Mouse (Mus musculus): ENCODE results near the gene Creg1.
"Not testable (repeated sequence)": the region's sequence is repeated elsewhere in the genome, so short reads cannot be mapped to it uniquely, and the experiment has no call there.

Creg1 gene

DNA sequence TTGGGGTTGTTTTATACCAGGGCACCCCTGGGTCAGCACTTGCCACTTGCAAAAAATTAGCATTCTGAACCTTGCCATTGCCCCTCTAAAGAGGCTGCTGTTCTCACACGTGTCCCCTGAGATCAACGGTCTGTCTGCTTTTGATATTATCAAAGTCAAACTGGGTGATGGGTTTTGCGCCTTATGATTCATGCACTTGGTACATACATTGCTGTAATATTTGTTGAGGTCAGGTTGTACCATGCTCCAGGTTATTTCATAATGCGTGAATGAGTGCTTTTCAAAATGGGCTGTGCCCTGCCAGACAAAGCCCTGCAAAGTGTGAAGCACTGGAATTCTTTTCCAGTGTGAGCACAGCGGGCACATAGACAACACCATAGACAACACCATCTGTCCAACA lies 11.7 kb upstream of the Creg1 start:
- no peak for DNase-seq (ENCODE audit: low spot score)

DNA sequence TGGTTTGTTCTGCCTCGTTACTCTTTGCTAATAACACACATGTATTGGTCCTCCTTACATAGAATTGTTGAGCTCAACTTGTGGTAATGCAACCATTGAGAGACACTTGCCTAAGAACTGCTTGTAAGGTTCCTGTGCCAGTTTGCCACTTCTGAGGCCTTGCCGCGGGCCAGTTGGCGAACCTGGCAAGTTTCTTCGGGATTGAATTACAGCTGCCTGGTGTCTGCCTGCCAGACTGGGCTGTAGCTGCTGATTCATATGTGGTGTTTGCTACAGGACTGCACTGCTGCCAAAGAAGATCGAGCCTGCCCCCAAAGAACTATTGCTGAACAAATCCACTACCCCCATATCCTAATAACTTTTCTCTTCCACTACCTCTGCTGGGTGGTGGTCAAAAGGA lies 9.3 kb upstream of the Creg1 start:
- no peak for DNase-seq (ENCODE audit: low spot score)

DNA sequence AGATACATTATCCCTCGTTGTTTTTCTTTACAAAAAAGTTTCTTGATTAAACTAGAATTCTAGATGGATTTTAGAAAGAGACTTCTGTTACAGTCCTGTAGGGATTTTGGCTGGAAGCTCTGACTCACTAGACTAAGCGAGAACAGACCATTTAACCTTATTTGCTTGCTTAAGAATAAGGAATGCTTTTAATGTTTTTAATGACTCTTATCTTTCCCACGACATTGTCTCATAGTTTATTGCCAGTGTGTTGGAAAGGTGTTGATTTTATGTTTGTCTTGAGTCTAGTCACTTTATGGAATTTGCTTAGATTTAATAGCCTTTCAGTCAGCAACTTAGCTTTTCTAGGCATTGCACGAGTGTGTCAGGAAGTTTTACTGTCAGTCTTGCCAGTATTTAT lies 8.4 kb upstream of the Creg1 start:
- DNase-seq (ENCODE audit: low spot score): no peak

DNA sequence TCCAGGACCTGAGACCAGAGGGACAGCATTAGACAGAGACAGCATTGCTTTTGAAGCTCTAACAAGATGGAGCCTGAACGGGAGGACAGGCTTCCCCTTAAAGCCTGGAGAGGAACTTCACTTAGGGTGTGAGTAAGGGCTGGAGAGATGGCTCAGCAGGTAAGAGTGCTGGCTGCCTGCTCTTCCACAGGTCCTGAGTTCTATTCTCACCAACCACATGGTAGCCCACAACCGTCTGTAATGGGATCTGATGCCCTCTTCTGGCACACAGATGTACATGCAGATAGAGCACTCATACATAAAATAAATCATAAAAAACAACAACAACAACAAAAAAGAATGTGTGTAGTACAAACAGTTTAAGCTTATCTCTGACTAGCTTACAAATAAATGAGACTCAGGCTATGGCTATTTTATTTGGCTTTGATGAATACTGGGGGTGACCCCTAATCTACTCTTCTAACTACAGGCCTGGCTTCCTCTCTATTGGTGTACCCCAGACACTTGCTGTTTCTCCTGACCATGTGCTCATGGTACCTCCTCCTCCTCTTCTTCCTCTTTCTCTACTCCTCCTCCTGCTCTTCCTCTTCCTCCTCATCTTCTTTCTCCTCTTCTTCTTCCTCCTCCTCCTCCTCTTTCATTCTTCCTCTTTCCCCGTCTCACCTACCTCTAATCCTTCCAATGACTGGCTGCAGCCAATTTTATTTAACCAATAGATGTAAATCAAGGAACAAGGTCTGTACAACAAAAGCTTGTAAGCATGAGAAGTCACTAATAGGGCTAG lies 1.8 kb upstream of the Creg1 start:
- no peak for DNase-seq (ENCODE audit: low spot score)

DNA sequence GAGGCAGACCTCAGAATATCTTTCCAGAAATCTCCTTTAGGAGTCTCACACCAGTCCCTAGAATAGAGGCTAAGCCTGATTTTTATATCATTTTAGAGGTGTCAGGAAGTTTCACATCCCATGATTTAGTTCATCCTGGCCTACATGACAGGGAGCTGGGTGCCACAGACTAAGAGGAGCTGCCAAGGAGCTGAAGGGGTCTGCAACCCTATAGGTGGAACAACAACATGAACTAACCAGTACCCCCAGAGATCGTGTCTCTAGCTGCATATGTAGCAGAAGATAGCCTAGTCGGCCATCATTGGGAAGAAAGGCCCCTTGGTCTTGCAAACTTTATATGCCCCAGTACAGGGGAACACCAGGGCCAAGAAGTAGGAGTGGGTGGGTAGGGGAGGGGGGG lies 1.0 kb upstream of the Creg1 start:
- DNase-seq (ENCODE audit: low spot score): not testable (repeated sequence)

DNA sequence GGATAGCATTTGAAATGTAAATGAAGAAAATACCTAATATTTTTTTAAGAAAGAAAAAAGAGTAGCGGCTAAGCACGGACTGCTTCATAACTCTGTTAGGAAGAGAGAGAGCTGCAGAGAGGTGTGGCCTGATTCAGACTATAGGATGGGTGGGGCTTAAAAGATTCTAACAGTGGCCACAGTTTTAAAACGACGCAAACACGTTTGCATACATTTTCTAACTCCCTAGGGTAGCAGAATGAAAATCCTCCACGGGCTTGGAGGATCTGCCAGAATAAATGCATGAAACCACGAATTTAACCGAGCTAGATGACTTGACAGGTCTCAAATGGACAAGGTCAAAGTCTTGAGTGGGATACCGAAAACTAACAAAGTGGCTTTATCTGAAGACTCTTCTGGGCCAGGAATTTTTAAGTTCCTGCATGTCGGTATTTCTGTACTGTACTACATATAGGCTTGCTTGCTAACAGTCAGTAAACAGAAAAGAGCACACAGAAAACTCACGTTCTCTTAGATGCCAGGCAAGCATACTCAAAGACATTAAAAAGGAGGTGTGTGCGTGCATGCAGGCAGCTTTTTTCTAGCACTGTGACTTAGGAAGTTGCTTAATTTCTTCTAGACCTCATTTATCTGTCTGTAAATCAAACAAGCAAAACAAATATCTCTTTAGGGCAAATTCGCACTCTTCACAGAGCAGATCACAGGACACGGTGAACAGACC lies 472 bp upstream of the Creg1 start:
- DNase-seq (ENCODE audit: low spot score): no peak

DNA sequence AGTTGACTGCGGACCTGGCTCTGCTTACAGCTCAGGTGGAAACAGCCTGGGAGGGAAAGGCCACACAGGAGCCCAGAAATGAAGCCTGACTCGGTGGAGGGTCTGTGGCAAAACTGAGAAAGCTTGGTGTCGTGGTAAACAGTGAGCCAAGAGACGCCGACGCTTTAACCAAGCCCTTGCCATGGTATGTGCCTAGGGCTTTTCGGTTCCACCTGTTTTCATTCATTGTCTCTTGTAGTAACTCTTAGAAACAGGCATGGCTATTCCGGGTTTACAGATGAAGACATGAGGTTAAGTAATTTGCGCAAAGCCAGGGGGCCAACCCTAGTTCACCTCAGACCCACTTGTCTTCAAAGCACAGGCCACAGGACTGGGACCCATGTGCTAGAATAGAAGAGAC lies 1.0 kb downstream of the Creg1 start:
- DNase-seq (ENCODE audit: low spot score): no peak

DNA sequence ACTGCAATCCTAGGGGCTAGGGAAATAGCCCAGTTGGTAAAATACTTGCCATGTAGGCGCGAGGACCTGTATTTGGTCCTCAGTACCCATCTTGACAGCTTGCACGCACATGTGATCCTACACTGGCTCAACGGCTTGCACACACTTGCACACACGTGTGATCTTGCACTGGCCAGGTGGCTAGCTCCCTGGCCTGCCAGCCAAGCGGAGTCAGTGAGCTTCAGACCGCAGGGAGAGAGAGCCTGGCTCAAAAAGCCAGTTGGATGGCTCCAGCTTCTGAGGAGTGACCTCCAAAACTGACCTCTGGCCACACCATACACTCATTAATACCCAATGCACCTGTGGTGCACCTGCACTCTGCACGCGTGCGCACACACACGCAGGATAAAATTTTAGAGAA lies 1.5 kb downstream of the Creg1 start:
- no peak for DNase-seq (ENCODE audit: low spot score)

DNA sequence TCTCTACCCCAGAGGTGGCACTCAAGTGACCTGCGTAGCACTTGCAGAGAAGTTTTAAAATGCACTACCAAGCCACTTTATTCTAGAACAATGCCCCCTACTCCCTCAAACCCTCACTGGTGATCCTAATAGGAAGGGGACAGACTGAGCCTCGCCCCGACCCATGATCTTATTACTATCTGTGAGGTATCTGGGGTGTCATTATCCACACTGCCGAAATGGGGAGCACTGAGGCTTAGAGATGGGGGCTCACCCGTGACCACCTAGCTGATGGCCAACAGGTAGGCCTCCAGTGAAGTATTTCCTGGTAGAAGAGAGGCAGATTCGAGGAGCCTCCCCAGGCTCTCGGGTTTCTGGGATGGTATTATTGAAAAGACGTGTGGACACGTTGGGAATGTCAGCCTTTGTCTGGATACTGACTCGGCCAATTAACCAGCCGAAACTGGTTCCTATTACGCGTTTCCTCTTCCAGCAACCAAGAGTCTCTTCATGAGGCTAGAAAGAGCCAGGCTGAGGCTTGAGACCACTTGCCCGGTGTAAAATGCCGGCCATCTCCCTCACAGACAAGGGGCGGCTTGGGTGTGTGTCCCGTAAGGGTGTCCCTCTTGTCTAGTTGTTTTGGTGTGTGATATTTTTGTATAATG lies 2.2 kb downstream of the Creg1 start:
- DNase-seq (ENCODE audit: low spot score): no peak

DNA sequence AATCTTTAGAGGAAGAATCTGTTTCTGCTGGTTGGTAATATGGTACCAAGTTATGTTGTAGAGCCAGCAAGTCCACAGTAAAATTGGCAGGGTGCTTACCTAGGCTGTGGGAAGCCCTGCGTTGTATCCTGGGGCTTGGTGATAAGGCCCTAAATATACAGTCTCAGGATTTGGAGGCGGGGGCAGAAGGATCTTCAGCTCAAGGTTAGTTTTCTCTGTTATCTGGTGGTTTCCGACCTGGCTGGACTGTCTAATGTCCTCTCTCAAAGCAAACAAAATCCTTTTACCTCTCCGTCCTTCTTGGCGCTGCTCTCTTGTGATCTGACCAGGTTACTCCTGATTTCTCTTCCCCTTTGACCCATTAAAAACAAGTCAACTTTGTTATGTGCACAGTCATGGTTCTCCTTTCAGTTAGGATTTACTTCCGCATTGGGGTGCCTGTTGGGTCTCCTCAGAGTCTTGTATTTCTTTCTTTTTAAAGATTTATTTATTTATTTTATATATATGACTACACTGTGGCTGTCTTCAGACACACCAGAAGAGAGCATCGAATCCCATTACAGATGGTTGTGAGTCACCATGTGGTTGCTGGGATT lies 2.8 kb downstream of the Creg1 start:
- DNase-seq (ENCODE audit: low spot score): peak; percentile 63

DNA sequence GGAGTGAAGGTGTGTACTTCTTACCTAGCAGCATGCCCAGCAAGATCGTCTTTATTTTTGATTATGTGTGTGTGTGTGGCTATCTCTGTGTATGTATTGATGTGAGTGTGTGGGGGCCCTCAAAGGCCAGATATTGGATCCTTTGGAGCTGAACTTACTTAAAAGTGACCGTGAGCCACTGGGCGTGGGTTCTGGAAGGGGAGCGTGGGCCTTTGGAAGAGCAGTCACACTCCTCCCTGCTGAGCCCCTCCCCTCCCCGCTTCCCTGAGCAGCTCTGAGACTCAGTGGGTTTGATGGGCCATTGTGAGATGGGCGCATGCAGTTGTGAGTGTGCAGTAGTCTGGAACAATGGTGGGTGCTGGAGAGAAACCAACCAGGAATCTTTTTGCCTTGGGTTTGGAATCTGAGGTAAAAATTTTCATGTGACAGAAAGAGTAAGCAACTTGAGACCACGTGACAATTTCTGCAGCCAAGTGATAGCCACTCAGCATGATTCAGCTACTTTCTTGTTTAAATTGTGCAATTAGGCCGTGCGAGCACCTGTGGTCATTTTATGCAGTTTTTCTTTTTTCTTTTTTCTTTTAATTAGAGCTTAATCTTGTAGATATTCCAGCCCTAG lies 5.5 kb downstream of the Creg1 start:
- peak; percentile 55 for DNase-seq (ENCODE audit: low spot score)

DNA sequence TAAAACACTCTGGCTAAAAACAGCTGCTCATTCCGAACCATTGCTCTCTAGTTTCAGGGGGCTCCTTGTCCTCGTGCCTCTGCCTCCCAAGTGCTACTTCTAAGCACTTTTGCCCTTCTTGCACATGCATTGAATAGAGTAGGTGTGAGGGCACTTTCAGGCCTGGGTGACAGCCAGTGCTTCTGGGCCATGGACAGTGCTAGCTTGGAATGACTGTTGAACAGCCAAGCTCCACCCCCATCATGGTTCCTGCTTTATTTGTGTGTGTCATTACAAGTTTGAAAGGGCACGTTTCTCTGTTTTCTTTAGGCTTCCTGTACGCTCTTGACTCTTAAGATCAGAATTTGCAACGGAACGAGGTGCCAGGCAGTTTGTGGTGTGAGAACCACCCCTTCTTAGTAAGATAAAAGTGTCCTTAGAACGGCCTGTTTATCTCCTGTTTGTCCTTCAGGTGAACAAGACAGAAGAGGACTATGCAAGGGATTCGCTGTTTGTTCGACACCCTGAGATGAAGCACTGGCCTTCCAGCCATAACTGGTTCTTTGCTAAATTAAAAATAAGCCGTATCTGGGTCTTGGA lies 6.7 kb downstream of the Creg1 start:
- no peak for DNase-seq (ENCODE audit: low spot score)

DNA sequence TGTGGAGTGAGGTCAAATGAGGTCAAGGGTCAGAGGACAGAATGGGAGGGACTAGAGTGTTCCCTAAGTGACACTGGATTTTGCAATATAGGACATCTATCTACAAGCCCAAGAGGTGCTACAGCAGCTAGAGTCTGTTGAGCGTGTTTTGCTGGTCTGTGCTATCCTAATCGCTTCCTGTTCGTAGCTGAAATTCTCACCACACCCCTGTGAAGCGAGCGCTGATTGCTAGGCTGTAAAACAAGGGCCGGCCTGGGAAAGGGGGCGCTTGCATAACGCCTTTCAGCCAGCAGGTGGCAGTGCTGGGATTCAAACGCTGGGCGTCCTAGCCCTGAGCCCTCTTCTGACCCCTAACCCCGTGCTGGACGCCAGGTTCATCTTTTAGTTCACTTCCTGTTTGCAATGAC lies 7.9 kb downstream of the Creg1 start:
- peak; percentile 78 for DNase-seq (ENCODE audit: low spot score)

DNA sequence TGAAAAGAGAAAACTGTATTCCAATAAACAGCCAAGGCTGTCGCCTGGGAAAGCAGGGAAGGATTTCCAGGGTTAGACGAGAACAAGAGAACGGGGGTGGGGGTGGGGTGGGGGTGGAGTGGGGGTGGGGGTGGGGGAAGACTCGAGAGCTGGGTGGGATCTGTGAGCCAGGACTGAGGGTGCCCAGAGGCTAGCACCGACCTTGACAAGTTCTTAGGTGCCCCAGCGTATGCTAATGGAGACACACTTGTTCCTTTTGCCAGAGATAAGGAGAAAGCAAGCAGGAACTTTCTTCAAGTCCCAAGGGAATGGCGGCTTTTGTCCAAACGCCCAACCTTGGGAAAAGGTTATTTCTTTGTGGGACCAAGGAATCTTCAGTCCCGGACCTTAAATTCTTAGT lies 8.5 kb downstream of the Creg1 start:
- DNase-seq (ENCODE audit: low spot score): no peak

DNA sequence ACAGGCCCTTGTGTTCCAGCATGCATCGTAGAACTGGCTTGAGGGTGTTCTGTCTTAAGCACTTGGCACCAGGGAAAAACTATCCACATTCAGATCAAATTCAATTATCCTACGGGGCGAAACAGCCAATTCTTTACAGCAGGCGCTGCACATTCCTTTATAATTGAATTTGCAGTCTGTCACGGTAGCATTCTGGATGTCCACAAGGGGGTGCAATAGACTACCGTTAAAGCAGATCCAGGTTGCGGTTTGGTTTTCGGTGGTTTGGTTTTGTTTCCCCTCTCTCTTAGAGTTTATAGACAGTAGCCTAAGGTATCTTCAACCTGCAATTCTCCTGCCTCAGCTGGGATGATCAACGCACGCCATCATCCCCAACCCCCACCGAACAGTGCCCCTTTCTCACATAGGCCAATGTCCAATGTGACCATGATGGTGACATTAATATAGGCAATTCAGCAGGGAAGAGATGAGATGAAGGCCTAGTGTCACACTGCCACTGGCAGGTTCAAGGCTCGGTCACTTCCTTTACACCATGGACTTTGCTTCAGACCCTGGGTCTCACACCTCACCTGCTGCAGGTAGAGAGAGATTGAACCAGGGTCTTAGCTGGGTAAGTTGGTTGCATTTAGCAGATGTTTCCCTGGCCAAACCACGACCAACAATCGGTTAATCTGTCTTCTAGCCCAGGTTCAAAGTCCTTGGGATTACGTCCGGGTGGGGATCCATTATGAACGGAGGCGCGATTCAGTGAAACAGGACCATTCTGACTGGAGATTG lies 12.2 kb downstream of the Creg1 start:
- DNase-seq (ENCODE audit: low spot score): no peak

DNA sequence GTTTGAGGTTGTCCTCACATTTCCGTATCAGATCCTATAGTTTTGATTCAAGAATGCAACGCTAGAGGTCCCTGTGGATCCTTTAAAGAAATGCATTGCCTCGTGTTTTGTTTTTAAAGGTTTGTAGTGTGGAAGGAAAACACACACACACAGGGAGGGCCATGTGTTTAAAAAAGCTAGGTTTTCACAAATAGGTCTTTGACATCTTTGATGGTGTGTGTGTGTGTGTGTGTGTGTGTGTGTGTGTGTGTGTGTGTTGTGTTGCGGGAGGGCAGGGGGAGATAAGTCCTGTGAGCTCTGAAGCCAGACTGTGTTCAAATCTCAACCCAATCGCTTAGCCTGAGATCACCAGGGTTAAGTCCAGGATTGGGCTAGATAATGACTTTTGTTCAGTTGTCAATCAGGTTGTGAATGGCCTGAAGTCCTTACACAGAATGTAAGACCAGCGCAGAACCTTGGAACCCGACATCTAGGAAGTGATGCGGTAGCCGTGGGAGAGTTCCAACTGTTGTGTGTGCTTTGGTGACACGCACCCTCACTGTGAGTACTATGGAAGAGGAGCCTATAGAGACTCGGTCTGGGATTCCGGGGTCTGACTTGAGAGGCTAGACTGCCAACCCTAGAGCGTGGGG lies 16.5 kb downstream of the Creg1 start:
- no peak for DNase-seq (ENCODE audit: low spot score)

DNA sequence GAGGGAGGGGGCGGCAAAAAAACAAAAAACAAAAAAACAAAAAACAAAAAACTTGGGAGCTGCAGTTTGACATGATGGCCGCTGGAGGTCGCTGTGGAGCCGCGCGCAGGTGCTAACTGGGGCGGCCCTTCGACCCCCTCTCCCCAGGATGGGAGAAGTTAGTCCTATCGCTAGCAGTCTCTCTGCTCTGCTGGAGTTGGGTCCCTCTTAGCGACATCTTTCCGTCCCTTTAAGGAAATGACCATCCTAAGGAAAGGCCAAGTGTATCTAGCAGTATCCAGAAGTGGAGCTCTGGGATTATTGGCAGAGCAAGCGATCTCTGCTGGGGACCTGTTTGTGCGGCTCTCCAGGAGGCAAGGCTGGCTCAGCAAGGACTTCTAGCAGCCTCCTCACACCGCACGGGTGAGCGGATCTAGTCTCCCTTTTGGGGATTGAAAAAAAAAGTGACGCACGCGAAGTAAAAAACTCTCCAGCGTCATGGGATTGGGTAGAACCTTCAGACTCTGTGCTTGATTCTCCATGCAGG lies 17.1 kb downstream of the Creg1 start:
- no peak for DNase-seq (ENCODE audit: low spot score)

DNA sequence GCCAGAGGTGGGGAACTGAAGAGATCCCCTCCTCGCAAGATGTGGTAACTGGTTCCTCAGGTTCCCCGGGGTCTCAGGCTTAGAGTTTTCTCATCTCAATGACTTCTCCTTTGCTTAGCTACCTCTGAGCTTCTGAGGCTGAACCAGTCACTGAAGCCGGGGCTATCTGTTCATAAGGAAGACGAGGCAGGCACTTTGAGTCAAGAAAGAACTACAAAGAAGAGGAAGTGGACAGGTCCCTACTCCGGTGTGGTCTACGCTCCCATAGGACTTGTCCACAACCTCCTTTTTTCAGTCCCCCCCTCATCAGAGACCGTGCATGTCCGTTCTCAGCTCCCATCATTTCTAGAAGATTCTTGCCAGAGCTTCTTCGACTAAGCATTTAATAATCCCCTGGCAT lies 17.9 kb downstream of the Creg1 start:
- no peak for DNase-seq (ENCODE audit: low spot score)

DNA sequence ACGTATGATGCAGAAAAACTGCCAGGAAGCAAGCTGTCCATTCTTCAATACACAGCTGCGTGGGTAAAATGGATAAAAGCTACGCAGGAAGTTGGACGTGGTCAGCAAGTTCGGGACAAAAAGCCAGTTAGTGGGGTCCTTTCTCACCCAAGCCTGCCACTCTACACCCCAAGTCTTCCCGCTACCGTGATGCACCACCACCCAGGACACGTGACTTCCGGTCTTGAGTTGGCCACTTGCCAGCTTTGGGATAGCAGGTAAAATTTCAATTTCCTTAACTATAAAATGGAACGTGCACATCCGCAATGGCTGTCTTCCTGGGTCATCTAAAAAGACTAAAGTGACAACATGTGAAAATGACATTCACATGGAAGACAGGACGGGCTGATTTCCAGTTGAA lies 18.4 kb downstream of the Creg1 start:
- no peak for DNase-seq (ENCODE audit: low spot score)

DNA sequence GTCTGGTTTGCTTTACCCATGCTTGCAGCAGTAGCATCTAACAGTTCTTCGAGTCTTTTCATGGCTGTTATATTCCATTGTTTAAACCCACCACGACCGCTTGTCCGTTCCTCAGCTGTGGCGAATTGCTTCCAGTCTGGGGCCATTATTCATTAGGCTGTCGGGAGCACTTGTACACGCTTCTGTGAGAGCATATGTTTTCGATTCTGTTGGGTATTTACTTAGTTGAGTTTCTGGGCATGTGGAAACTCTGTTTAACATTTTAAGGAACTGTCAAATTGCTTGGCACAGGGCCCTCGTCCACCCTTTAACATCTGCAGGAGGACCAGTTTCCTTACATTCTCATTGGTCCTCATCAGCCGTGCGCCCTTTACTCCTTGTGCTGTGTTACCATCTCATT lies 22.8 kb downstream of the Creg1 start:
- DNase-seq (ENCODE audit: low spot score): no peak

DNA sequence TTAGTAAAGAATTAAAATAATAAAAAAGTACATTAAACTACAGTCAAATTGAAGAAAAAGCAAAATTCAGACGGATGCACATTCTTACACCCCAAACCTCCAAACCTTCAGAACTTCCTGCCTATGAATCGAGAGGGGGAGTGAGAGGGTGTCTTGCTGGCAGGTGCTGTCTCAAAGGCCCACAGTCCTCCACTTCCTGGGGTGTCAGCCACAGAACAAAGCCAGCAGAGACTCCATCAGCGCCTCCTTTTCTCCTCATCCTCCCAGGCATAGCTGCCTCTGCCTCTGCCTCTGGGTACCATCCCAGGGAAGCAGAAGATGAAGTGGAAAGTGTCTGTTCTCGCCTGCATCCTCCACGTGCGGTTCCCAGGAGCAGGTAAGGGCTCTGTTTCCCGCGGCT lies 25.0 kb downstream of the Creg1 start, which contains the start of gene Cd247:
TSS of gene Cd247 (plus strand) at position 171 of the 400 bp plus-strand sequence.
- DNase-seq (ENCODE audit: low spot score): no peak
